Mouse (Mus musculus): Measurements from ENCODE around the gene Lrp6.

Lrp6 gene

DNA sequence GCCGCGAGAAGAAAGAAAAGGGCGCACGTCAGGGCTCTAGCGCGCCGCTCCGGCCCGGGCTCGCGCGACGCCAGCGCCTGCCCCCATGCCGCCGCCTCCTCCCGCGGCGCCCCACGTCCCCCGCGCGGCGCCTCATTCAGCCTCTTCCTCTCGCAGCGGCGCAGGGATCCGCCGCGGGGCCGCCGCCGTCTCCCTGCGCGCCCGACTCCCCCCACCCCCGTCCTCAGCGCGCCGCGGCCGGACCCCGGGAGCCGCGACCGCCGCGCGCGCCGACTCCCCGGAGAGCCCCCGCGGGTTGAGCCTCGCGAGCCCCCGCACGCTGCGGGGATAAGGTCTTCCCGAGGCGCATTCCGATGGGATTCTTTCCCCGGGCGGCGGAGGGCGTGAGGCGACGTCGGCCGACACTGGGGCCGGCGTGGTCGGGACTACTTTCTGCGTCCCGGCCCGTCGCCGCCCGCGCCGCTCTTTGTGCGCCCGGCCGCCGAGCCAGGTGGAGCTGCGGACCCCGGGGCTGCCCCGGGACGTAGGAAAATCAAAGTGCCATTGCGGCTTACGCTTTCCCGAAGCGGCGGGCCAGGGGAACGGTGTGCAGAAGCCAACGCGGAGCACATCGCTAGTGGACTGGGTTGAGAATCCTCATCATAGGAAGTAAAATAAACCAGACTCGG, at the start of gene Lrp6:
Gene Lrp6, minus strand, starts transcription at position 148 of the 668 bp plus-strand sequence.
- DNase-seq (ENCODE audit: low read depth, low spot score) = peak; percentile 74

DNA sequence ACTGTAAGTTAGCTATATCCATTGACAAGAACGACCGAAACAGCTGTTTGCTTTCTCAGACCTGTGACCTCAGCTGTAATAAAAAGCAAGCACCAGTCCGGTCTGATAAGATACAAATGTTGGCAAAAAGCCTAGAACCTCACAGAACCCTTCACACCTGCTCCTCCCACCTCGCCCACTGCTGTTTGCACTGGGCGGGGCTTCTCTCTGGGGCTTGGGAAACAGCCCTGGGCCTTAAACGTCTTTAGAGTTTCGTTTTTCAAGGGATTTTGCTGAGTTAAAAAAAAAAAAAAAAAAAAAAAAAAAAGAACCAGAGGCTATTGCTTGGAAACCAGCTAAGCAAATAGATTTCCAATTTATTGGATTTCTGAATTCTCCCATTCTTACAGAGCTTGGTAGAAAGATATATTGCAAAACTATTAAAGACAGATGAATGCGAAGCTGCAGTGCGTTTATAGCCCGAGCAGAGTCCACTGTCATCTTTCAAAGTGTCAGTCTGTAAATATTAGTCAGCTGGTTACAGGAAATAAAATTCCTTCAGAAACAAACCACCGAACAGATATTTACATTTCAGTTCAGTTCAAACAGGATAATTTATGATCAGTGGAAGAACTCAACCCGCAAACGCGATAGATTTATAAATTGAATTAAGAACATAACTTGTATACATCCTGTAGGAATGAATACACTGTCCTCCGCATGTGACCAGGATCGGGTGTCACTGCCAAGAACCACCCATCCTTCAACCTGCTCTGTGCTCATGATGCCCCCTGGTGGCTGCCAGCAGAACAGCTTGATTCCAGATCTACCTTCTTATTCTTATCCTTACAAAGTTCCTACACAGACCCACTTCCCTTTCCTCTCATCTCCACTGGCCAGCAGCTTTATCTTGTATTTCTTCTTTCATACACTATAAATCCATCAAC, 48.2 kb upstream of the Lrp6 start:
- DNase-seq (ENCODE audit: low read depth, low spot score) = peak; percentile 37

DNA sequence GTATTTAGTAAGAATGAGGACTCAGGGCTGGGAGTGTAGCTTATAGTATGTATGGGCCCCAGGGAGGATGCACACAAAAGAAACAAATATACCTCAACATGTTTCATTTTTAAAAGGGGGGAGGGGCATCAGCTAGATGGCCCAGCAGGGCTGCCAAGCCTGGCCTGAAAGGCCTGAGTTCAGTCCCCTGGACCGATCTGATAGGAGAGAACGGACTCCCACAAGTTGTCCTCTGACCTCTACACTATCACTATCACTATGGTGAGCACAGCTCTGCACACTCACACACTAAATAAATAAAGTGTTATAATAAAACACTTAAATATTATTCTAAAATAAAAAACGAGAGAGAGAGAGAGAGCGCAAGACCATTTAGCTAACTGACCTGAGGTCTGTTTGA, 47.6 kb upstream of the Lrp6 start:
- no peak for DNase-seq (ENCODE audit: low read depth, low spot score)

DNA sequence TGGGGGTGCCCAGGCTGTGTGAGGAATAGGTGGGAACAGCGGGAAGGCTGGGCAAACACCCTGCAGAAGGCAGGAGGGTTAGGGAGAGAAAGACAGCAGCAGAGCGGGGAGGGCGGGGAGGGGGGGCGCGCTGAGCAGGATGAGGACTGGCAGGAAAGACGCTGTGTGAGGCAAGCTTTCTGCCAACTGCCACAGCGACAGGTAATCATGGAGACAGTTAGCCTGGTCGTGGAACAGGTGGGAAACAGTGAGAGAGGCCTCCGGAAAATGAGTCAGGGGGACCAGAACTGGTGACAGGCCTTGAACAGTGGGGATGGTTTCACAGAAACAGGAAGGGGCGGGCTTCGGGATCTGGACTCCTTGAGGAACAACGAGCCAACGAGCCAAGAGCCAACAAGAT, 45.1 kb upstream of the Lrp6 start:
- no peak for DNase-seq (ENCODE audit: low read depth, low spot score)

DNA sequence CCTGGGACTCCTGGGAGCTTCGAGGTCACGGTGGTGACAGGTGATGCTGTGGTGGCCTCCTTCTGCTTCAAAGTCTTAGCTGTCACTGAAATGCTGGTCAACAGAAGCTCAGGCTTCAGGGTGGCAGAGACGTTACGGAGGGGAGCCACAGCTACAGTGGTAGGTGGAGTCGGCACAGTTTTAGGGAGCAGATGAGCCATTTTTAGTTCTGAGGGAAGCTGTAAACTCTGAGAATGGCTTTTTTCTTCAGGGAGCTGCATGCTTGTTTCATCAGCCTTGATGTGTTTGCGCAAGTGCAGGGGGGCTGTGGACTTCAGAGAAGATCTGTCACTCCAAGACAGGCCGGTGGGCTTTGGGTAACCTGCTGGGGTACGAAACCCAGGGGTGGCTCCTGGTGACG, 43.6 kb upstream of the Lrp6 start:
- DNase-seq (ENCODE audit: low read depth, low spot score) = no peak

DNA sequence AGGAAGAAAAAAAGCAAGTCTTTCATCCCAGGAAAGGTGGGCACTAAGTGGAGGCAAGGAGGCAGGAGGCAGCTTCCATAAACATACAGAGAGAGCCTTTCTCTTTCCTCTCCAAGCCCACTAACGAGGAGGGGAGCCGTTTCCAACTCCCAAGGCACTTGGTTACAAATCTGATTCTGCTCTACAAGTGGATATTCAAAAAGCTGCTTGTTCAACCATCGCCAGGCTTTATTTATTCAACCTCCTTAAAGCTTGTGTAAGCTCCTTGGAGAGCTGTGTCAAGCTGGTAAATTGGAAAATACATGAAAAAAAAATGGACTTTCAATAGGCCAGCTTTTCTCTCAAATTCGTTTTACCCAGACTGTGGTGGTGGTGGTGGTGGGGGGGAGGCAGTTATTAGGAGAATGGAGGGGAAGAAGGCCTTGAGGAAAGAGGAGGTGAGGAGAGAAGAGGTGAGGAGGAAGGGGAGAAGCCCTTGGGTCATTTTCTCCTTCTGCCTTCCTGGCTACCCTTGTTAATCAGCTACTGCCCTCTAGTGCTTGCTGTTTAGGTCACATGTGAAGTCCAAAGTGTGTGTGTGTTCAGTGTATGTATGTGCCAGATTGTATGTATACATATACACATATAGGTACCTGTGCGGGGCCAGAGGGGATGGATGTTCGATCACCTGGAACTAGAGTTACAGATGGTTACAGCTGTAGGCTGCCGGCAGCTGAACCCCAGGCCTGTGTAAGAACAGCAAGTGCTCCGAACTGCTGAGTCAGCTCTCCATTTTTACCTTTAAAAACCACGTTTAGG, 40.4 kb upstream of the Lrp6 start:
- no peak for DNase-seq (ENCODE audit: low read depth, low spot score)

DNA sequence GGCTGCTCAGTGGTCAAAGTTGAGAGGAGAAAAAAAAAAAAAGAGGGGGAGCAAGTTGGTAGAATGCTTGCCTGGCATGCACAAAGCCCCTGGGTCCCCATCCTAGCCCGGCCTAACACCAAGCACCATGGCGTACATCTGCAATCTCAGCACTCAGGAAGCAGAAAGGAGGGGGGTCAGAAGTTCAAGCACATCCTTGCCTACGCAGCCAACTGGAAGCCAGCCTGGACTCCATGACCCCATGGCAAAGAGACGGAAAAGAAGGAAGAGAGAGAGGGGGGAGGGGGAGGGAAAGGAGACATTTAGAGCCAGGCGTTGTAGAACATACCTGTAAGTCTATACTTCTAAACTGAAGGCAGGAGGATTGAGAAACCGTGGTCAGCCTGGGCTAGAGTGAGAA, 39.8 kb upstream of the Lrp6 start:
- DNase-seq (ENCODE audit: low read depth, low spot score) = no peak

DNA sequence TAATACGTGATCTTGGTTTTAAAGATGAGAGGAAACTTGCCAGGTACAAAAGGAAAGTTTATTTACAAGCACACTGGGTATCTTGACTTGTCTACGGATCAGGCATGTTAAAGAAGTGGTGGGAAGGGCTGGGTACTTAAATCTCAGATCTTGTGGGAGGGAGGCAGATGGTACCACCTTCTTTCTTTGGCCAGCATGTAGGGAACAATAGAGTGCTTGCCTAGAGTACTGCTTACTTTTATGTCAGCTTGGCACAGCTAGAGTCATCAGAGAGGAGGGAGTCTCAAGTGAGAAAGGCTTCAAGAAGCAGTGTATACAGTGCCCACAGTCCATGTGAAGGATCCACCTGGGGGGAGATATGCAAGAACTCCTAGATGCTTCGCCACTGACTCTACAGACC, 38.4 kb upstream of the Lrp6 start:
- no peak for DNase-seq (ENCODE audit: low read depth, low spot score)

DNA sequence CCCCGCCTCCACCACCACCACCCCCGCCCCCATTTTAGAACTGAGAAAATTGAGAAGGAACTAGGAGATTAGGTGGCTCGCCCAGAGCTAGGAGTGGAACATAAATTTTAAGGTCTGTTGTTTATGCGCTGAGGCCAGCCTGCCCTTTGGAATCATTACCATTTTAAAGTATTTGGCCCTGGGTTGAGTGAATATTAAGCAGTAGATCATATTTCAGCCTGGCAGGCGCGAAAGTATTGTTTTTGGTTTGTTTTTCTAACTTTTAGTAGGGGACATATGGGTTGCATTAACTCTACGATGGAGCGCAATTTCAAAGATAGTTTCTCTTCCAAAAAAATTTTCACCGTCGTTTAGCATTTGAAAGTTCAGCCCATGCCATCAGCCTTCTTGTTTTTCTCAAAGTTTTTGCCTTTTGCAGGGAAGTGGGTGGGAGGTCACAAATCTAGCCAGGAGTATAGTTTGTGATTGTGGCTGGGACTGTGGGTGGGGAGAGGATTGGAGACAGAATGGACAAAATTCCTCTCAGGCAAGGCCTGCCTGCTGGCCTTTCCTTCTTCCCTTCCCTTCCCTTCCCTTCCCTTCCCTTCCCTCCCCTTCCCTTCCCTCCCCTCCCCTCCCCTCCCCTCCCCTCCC, 35.7 kb upstream of the Lrp6 start:
- no peak for DNase-seq (ENCODE audit: low read depth, low spot score)

DNA sequence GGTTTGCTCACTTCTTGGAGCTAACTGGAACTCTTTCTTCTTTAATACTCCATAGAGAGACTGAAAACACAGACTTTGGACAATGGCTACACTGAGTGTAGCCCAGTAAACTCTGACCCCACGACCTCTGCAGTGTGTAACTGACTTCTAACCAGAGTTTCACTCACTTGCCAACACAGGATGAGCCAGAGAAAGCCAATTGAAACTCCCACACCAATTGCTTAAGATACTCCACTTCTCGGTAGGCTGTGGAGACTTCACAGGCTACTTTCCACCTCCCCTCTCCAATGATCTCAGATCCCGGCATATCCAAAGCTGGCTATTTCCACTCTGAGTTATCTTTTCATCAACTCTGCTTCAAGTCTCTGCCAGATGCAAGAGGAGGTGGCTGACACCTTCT, 35.0 kb upstream of the Lrp6 start:
- no peak for DNase-seq (ENCODE audit: low read depth, low spot score)

DNA sequence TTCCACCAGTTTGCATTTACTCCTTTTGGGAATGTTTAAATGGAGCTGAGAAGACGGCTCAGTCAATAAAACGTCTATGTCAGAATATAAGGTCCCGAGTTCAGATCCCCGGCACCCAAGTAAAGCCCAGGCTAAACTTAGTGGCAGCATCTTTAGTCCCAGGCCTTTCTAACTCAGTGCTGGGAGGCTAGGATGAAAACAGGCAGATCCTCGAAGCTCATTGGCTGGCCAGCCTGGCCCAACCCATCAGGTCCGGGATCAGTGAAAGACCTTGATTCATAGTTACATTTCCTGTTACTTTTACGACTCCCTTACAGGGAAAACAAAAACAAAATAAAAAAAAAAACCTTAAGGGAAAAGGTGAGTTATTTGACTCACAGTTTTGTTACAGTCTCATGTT, 34.4 kb upstream of the Lrp6 start:
- DNase-seq (ENCODE audit: low read depth, low spot score) = no peak

DNA sequence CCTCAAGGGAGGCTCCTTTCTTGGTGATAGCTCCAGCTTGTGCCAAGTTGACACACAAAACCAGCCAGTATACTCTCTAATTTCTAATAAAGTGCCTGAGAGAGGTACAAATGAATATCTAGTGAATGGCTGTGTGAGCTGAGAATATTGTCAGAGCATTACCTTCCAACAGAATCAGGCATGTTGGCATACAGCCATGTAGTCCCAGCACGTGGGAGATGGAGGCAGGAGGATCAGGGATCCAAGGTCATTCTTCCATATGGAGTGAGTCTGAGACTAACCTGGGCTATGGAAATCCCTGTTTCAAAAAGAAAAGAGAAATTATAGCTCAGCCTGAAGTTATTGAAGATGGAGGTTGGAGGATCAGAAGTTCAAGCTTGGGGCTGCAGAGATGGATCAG, 32.5 kb upstream of the Lrp6 start:
- no peak for DNase-seq (ENCODE audit: low read depth, low spot score)

DNA sequence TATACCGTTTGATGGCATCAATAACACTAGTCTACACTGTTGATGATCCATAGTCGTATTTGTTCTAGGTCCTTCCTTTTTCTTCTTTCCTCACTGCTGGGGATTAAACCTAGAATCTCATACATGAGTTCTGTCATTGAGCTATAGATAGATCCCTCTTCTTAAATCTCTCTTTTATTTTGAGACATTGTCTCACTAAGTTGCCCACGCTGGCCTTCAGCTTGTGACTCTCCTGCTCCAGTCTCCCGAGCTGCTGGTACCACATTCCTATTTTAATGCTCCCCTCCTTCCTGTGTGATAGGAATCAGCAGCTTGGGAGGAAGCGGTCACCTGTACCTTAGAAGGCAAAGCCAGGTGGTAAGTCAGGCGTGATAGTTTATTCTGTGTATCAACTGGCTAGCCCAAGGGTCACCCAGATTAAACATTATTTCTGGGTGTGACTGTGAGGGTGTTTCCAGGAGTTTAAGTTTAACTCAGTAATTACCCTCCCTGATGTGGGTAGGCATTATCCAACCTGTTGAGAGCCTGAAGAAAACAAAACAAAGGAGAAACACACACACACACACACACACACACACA, 31.0 kb upstream of the Lrp6 start:
- DNase-seq (ENCODE audit: low read depth, low spot score) = no peak

DNA sequence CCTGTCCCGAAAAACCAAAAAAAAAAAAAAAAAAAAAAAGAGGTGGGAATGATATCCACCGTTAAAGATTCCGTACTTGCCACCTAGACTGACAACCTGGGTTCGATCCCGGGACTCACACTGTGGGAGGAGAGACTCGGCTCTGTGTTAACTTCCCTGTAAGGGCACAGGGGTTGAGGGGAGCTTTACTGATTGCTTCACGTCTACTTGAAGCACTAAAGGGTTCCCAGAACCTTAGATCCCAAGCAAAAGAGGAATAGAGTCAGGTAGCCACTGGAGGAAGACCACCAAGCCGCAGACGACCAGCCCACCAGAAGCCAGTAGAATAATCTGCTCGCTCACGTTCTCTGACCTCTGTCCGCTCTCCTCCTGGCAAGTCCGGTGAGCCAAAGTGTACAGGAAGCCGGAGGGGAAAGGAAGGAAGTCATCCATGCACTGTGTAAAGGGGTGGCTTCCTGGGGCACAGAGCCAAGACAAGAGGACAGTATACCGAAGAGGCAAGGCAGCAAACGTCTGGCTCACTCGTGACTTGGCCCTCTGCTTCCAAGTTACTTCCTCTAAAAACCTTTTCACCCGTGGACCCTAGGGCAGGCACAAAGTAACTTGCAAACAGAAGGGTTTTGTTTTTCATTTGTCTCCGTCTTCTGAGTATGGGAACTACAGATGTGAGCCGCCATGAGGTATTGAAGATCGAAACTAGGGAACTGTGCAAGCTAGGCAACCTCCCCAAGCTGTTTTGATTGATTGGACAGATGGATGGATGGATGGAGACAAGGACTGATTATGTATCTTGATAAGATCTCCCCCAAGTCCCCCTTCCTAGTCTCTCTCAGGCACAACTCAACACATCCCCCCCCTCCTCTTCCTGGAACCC, 28.0 kb upstream of the Lrp6 start:
- no peak for DNase-seq (ENCODE audit: low read depth, low spot score)

DNA sequence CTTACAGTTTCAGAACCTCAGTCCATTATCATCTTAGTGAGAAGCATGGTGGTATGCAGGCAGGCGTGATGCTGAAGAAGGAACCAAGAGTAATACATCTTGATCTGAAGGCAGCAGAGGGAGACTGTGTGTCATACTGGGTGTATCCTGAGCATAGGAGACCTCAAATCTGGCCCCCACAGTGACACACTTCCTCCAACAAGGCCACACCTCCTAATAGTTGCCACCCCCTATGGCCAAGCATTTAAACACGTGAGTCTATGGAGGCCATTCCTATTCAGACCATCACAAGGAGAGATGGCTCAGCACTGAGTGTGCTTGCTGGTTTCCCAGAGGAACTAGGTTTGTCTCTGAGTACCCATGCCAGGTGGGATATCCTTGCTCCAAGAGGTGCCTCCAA, 24.8 kb upstream of the Lrp6 start:
- DNase-seq (ENCODE audit: low read depth, low spot score) = no peak

DNA sequence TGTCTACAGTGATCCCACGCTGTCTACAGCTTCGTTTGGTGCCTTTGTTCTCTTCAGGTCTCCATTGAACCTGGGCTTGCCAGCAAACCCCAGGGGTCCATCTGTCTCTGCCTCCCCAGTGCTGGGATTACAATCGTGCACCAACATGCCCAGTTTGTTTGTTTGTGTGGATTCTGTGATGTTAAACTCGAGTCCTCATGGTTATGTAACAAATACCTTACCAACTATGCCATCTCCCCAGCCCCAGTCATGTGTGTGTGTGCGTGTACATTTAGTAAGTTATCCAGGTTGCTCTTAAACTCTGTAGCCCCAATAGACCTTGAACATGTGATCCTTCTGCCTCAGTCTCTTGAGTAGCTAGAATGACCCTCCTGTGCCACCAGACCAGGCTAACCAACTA, 19.5 kb upstream of the Lrp6 start:
- DNase-seq (ENCODE audit: low read depth, low spot score) = no peak

DNA sequence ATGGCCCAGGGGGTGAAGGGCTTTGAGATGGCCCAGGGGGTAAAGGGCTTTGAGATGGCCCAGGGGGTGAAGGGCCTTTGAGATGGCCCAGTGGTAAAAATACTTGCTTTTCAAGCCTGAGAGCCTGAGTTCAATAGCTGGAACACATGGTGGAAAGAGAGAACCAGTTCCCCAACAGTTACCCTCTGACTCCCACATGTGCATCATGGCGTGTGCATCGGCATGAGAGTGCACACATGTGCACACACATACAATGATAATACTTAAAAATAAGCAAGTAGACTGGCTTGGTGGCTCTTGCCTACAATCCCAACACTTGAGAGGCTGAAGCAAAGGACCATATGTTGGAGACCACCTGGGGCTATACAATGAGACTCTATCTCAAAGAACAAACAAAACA, 17.9 kb upstream of the Lrp6 start:
- no peak for DNase-seq (ENCODE audit: low read depth, low spot score)

DNA sequence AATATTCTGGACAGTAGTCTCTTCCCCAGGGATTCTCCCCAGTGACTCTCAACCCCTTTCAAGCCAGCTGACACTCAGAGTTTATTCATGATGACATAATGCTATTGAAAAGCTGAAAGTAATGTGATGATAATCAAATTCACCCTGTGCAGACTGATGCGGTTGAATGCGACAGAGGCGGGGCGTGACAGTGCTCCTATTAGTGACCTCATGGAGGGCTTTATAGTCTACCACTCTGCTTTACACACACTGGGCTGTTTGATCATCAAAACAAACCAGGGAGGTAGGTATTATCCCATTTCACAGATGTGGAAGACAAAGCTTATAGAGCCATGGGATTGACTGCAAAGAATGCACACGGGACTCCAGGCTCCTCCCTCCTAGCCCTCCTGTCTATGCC, 15.3 kb upstream of the Lrp6 start:
- DNase-seq (ENCODE audit: low read depth, low spot score) = no peak

DNA sequence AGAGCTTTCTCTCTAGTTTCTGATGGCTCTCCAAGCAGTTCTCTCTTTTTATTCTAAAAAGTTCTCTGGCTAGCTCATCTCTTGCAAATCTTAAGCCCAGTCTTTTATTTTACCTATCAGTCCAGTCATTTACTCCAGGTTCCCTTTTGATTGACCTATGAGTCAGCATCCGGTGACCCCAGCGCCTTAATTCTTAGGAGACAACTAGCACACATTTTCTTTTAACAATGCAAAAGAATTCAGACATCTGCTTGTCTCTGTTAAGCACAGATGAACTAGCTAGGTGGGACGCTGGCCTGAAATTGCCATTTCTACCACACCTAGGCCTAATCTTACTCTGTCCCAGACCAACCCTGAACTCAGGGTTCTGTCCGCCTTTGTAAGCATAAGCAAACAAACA, 12.7 kb upstream of the Lrp6 start:
- DNase-seq (ENCODE audit: low read depth, low spot score) = no peak

DNA sequence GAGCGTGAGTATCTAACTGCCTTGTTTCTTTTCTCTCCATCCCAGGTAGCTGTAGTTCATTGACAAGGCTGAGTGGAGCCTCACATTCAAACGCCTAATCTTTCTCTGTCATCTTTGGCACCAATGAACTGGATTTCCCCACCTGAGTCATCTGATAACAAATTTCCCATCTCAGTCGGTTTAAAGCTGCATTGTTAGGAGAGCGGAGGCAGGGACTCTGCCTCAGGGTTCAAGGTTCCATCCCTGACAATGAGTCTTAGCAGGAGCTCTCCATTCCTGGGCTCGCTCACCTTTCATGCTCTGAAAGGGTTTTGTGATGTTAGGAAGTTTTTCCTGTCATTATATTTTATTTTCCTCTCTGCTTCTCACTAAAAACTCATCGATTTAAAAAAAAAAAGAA, 11.3 kb upstream of the Lrp6 start:
- DNase-seq (ENCODE audit: low read depth, low spot score) = no peak
